Mouse (Mus musculus): ENCODE data around the gene Cenpv.

- TF ChIP-seq CTCF (IDR thresholded peaks at IDR 0.05; ENCODE audit: borderline replicate concordance, insufficient read depth, low read depth, low read length) (peak; percentile 52; the same call in 1 of the 2 replicates), POLR2A (IDR thresholded peaks at IDR 0.05; ENCODE audit: borderline replicate concordance, insufficient read depth, low read length) (no peak)
These were observed 42.8 kb downstream of the Cenpv start for GRCm38 (mm10) chr11:62496151-62496715.

Measured in cerebellum, adult 2 months (tissue).